Mouse (Mus musculus) heart, postnatal 0 days (tissue): ENCODE measurements around the gene Gm42791.

ENCODE experiments used
- CTCF ChIP-seq: IDR thresholded peaks from 2 replicates; pipeline ENCODE4 v1.5.1; 2016; ENCODE audit warnings: antibody characterized with exemption, control low read depth, low read depth
- EP300 ChIP-seq: IDR thresholded peaks from 2 replicates; pipeline ENCODE4 v1.6.1; 2016; ENCODE audit warnings: antibody characterized with exemption, low read depth

- no peak for TF ChIP-seq CTCF
- TF ChIP-seq EP300: no peak
These were observed 37.9 kb downstream of the Gm42791 start for GRCm38 (mm10) chr5:148956898-148957535.
